ENCODE assay signal across 8 mouse cellular contexts in genomic region chr3:87770280-87770679, GRCm38 (mm10). TPM values are rescaled to one million over a fixed set of nuclear protein-coding genes. Genes with fewer than 3 reads are reported as not detected.
DNase-seq lines count a peak whose midpoint lies in the region; ATAC-seq lines count a peak whose summit lies in the region.

No protein-coding gene starts in this region.

- peak; percentile 60 for DNase-seq in adrenal gland, postnatal 14 days
- no peak for DNase-seq in adrenal gland, adult 8-10 months
- peak; percentile 36 to 48 for DNase-seq in left cerebral cortex, adult 18-20 months (ENCODE audit: low spot score in 2 of 2)
- no peak for DNase-seq in left cerebral cortex, adult 11 months (ENCODE audit: low spot score)
- peak; percentile 72 for DNase-seq in ZHBTc4 (ENCODE audit: low read depth, low spot score)
- DNase-seq in lung, postnatal 14 days = peak; percentile 59
- DNase-seq in thymus, postnatal 4 days = peak; percentile 57

- peak; percentile 63 for ATAC-seq in erythroblast, adult 5-6 weeks (replicated peaks; ENCODE audit: low FRiP score, poor library complexity, severe bottlenecking)

RNA-seq across cellular contexts. Expression of gene Lrrc71, which starts 21.9 kb away (rescaled TPM):
- total RNA-seq in adrenal gland, postnatal 14 days (2021) = 0.56 and 0.60 TPM in 2 replicates
- total RNA-seq in adrenal gland, adult 8-10 months (2022) = 1 to 10 TPM in 1 of 4 experiments, under 1 TPM in 3; 0.32 to 1.6 (median 0.82) TPM
- under 1 TPM in 1 of 2 experiments, not detected in 1; 0.79 TPM for total RNA-seq in left cerebral cortex, adult 18-20 months (2021)
- total RNA-seq in erythroblast, adult 5-6 weeks (2015; ENCODE audit: low replicate concordance) = not detected in 2 replicates
- total RNA-seq in erythroblast, adult 5-6 weeks (2017; ENCODE audit: low replicate concordance) = not detected in 2 replicates

RNA-seq across cellular contexts. Expression of gene Ntrk1, which starts 24.7 kb away (rescaled TPM):
- total RNA-seq in adrenal gland, postnatal 14 days (2021) = 4.3 and 14.4 TPM in 2 replicates
- total RNA-seq in adrenal gland, adult 8-10 months (2022) = 10 to 100 TPM in 2 of 4 experiments, 1 to 10 TPM in 2; 6.3 to 30.5 (median 13.1) TPM
- under 1 TPM; 0.49 to 0.95 TPM for total RNA-seq in left cerebral cortex, adult 18-20 months (2021)
- total RNA-seq in erythroblast, adult 5-6 weeks (2015; ENCODE audit: low replicate concordance) = not detected in 2 replicates
- not detected in 2 replicates for total RNA-seq in erythroblast, adult 5-6 weeks (2017; ENCODE audit: low replicate concordance)

RNA-seq across cellular contexts. Expression of gene Insrr, which starts 26.5 kb away (rescaled TPM):
- total RNA-seq in adrenal gland, postnatal 14 days (2021) = 0.70 and 2.2 TPM in 2 replicates
- total RNA-seq in adrenal gland, adult 8-10 months (2022) = 1 to 10 TPM in 2 of 4 experiments, under 1 TPM in 2; 0.32 to 3.7 (median 1.9) TPM
- under 1 TPM; 0.72 to 0.96 TPM for total RNA-seq in left cerebral cortex, adult 18-20 months (2021)
- not detected in 2 replicates for total RNA-seq in erythroblast, adult 5-6 weeks (2015; ENCODE audit: low replicate concordance)
- not detected in 2 replicates for total RNA-seq in erythroblast, adult 5-6 weeks (2017; ENCODE audit: low replicate concordance)

RNA-seq across cellular contexts. Expression of gene Pear1, which starts 53.8 kb away (rescaled TPM):
- total RNA-seq in adrenal gland, postnatal 14 days (2021) = 29.1 and 36.7 TPM in 2 replicates
- 10 to 100 TPM; 26.0 to 35.9 (median 29.7) TPM for total RNA-seq in adrenal gland, adult 8-10 months (2022)
- 1 to 10 TPM; 7.0 to 7.5 TPM for total RNA-seq in left cerebral cortex, adult 18-20 months (2021)
- total RNA-seq in erythroblast, adult 5-6 weeks (2015; ENCODE audit: low replicate concordance) = 0.63 and 1.9 TPM in 2 replicates
- 0.42 TPM in 1 of 2 replicates, not detected in the other for total RNA-seq in erythroblast, adult 5-6 weeks (2017; ENCODE audit: low replicate concordance)

Comparison
In these comparisons a context has a peak if more than half of its experiments do, and no peak if none do; other contexts are left out.
1. DNase-seq: peak in adrenal gland, postnatal 14 days (single experiment), left cerebral cortex, adult 18-20 months (2 of 2), ZHBTc4 (single experiment), lung, postnatal 14 days (single experiment) and thymus, postnatal 4 days (single experiment); none in adrenal gland, adult 8-10 months (single experiment) and left cerebral cortex, adult 11 months (single experiment).